Mouse (Mus musculus) gastrocnemius, postnatal 36 days (tissue): ENCODE data around the gene Tm4sf4. TPM values are rescaled to one million over a fixed set of nuclear protein-coding genes. Genes with fewer than 3 reads are reported as not detected.

Experiments used
- DNase-seq, 2 experiments: peaks; one replicate each; pipeline ENCODE4 v3.0.0; 2022
- intact Hi-C: fragments of 180-260 bp; cut with DNase I; formaldehyde crosslinking; loops from one replicate; pipeline ENCODE4 v1.15.1; 2025
- long read RNA-seq, 2 experiments: library from polyadenylated mRNA; stranded (forward); transcript quantifications; one replicate each; pipeline ENCODE4 v2.0.0; 2021
- total RNA-seq, 2 experiments: library from RNA; stranded (reverse); gene quantifications; 2 replicates each; pipeline ENCODE4 v1.2.3; 2021

Tm4sf4 gene
- not detected for total RNA-seq
- long read RNA-seq, experiment 1: 0 reads
- long read RNA-seq, experiment 2: 0 reads

DNA sequence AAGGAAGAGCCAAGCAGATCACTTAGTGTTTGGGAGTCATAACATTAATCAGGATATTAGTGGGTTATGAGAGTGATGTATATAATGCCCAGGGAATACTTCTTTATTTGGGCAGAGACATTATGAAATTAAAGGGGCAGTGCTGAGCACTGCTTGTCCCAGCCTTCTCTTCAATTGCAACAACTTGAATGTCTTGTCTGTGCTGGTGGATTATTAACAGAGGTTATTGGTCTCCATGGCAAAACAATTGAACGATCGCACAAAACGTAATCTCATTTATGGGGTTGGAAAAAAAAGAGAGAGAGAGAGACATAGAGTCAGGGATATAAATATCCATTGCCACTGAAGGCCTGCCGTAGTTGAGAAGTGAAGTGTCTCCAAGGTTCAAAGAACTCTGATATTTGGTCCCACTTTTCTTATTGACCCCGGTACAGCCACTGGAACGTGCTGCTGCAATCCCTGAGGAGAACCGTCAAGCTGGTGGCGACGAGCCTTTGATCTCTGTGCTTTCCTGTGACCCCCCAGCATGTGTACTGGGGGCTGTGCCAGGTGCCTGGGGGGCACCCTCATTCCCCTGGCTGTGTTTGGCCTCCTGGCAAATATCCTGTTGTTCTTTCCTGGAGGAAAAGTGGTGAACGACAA, at the start of gene Tm4sf4:
Gene Tm4sf4, plus strand, starts transcription at position 226 of the 642 bp plus-strand sequence.
- intact Hi-C loops: no loop called here

DNA sequence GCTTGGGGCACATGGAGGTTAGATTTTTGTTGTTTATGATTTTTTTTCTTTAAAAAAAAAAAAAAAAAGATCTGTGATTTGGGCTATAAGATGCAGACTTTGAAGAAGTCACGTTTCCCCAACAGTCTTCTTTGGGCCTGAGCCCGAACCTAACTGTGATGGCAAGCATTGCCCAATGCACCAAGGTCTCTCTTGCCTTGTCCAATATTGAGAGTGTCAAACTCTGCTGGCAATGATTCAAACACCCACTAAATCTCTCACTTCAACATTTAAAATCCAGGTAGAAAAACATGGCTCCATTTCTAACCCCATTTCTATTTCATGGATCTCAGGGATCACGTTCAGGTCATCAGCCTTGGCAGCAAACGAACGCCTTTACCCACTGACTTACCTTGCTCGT, 38.7 kb upstream of the Tm4sf4 start:
- intact Hi-C loops: no loop called here
- no peak for DNase-seq

More for the DNA sequence above, at the start of gene Tm4sf4:
- DNase-seq: no peak

DNA sequence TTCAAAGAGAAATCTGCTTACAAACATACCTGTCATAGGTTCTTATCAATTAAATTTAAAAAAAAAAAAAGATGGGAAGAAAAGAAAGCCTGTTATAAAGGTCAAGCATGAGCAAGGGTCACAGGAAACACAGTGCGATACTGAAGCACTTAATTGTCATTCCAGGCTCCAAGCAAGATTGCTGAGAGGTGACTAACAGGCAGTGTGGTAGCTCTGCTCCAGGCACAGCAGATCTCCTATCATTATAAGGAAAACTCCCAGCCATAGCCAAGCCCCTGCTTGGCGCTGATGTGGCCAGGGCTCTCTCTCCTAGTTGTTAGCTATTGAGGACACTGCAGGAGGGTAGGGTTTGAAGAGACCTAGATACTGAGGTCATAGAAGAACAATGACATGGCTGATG, 38.2 kb upstream of the Tm4sf4 start:
- intact Hi-C loops: no loop called here
- no peak for DNase-seq

DNA sequence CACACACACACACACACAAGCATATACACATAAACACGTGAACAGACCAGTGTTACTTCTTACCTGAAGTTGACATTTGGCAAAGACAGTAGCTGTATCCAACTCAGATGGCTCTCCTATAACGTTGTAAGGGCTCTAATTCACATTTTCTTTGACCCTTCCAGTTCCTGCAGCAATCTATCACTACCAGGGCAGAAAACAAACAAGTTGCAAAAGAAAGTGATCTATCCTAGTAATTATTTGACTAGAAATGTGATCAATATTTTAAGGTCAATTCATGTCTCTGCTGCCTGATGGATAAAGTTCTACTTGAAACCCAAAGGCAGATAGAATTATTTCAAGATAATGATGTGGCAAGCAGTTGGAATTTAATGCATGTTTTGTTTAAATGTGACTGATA, 37.5 kb upstream of the Tm4sf4 start:
- DNase-seq: no peak
- intact Hi-C loops: no loop called here

DNA sequence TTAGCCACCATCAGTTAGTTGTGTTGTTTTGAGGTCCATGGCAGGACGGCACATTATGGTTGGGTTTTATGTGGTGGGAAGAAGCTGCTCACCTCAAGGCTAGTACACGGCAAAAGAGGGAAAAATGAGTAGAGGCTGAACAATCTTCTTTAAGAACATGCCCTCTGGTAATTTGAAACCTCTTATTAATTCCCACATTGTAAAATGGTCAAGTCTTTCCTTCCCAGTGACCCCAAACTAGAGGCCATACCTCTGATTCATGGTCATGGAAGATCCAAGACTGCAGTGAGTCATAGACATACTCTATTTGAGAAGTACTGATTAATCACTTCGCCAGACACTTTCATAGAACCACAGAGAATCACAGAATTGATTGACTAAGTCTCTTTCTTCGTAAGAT, 13.6 kb upstream of the Tm4sf4 start:
- intact Hi-C loops: no loop called here
- DNase-seq: no peak

DNA sequence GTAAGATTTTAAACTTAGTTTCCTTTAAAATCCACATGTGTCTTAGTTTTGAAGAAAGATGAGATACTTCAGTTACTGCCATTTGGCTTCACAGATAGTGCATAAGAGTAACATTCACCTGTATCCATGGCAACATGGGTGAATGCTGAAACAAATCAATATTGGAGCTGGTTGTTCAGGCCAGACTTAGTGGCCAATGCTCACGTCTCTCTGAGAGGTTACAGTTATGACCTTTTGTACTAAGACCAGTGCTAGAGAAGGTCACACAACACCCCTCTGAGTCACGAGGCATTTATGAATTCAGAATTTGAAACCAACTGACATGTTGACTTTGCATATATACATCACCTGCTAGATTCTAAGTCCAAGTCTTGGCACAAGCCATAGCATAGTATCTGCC, 4.9 kb upstream of the Tm4sf4 start:
- DNase-seq: no peak
- intact Hi-C loops: no loop called here

DNA sequence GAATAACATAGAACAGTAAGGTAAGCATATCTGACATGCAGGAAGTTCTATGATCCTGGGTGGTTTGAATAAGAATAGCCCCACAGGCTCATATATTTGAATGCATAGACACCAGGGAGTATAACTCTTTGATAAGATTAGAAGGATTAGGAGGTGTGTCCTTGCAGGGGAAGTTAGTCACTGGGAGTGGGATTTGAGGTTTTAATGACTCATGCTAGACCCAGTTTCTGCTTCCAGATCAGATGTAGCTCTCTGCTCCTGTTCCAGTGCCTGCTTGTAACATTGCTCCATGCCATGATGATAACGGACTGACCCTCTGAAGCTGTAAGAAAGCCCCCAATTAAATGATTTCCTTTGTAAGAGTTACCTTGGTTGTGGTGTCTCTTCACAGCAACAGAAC, 4.5 kb upstream of the Tm4sf4 start:
- DNase-seq: no peak
- intact Hi-C loops: no loop called here

DNA sequence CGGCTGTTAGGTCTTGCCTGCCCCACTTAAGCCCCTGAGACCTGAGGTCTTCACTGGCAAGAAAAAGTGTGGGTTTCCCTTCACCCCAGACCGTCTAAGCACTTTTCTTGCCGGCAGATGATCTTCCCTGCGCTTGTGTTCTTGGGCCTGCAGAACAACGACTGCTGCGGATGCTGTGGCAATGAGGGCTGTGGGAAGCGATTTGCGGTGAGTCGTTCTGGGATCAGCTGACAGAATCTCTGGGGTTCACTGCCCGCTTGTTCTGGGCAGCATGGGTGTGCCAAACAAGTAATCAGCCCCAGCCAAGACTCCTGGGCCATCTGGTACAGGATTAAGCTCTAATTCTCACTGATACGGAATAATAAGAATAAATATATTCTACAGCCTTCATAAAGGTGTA, 1.2 kb downstream of the Tm4sf4 start:
- DNase-seq: no peak
- intact Hi-C loops: no loop called here

DNA sequence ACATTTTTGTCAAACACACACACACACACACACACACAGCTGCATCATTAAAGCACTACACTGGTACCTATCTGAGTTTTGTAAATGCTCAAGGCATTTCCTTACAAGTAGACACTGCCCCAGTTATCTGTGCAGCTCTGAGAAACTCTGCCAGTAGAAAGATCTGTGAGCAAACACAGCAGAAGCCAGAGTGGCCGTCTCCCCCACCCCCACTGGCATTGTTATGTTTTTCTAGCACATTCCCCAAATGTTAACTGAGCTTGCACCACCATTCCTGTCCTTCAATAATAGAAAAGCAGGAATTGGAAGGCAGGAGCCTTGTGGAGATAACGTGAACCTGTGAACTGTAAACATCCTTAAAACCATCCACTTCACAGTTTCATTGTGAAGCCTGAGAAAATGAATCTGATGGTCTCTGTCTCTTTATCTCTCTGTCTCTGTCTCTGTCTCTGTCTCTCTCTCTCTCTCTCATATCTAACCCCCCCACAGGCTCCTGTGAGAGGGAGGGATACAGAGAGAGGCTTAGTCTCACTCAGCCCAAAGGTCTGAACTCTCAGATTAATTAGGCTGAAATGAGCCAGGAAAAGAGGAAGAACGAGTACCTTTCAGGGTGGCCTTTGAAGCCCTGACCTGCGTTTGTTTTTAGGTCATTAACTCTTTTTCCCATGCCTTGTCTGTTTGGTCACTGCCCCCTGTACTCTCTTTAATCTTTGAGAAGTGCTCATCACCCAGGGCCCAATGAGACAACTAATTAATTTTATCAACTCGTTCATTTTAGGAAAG, 3.8 kb downstream of the Tm4sf4 start:
- intact Hi-C loops: no loop called here
- DNase-seq: no peak

DNA sequence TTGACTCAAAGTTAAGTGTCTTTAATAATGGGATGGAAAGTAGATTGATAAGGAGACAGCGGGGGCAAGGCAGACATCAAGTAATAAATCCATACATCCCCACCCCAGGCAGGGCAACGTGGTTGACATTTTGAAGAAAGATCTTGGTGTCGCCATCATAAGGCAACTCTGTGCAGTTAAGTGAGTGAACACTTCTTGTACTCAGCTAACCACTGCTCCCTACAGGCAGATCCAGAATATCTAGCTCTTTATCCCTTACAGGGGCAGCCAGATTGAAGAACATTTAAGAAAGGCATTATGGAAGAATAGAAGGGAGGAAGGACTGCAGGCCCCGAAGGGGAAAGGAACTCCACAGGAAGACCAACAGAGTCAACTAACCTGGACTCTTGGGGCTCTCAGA, 4.4 kb downstream of the Tm4sf4 start:
- intact Hi-C loops: no loop called here
- DNase-seq: no peak

DNA sequence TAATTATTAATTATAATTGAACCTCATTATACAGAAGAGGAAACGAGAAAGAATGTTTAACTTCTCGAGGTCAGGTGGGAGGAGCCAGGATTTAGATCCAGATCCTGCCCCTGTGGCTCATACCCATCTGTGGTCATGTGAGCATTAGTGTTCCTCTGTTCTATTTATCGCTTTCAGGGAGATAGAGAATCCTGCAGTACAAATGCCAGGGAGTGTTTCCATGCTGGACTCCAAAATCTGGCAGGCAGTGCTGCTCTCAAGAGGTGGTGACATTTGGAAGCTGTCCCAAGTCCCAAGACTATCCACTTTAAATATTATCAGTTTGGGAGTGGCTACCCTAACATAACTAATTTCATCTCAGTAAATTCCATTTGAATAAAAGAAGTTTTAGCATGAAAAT, 6.6 kb downstream of the Tm4sf4 start:
- intact Hi-C loops: no loop called here
- no peak for DNase-seq

DNA sequence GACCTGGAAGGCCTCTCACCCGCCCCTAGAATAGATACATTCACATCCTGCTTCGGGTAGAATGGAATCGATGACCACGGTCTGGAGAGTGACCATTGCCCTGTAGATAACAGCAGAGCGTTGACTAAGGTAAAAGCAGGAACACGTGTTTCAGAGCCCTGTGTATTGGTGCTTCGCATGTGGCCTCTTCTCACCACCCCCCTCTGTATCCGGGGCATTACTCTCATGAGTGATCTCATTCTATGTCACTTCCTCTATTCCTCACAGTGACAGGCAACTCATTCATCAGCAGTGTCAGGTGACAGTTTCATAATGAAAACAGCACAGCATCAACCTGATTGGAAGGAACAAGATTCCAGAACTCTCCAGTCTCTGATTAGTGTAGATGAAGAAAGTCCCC, 10.2 kb downstream of the Tm4sf4 start:
- intact Hi-C loops: no loop called here
- no peak for DNase-seq

DNA sequence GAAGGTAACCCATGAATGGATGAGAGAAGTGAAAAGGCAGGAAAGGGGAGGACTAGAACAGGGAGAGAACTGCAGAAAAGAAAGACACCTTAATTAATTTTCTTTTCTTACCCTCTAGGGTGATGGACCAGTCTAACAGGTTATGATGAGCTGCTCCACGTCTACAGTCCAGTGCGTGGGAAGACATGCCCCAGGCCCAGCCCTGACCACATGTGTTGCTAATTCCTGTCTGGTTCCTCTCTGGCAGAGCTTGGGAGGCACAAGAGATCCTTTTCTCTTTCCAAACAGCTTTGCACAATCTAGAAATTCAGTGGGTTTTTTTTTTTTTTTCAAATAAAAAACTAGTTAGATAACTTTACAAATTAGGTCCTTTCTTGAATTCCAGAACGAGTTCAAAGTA, 15.8 kb downstream of the Tm4sf4 start:
- intact Hi-C loops: no loop called here
- DNase-seq: no peak

DNA sequence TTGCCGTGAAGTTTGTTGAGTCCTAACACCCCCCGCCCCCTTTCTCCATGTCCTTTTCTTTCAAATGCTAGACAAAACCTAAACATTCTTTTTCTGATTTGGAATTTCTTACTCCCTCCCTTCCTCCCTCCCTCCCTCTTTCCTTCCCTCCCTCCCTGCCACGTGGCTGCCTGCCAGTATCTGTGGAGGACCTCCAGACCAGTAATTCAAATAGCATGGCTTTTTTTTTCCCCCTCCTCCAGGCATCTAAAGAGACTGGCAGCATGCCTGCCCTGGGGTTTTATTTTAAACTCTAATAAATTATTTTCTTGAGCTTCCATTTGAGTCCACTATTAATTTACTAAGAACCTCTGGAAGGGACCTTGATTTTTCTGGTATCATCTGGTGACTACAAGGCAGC, 20.6 kb downstream of the Tm4sf4 start:
- intact Hi-C loops: no loop called here
- DNase-seq: peak in 1 of 2 experiments; percentile 8

DNA sequence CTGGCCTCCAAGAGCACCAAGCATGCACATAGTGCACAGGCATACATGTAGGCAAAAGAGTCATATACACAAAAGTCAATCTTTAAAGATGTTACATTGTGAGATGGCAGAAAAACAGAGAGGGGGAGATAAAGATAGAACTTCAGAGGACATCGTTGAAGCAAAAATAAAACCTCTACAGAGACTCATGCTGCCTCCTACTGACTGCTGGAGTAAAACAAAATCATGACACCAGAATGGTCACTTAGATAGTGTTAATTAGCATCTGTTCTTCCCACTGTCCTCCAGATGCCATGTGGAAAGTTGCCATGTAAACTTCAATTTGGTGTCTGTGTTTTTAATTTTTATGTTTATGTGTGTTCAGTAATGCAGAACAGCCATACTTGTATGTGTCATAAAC, 22.8 kb downstream of the Tm4sf4 start:
- intact Hi-C loops: loop anchor here (2.0 kb wide), 1 partner anchor 179 kb away; no protein-coding TSS in a partner anchor
- no peak for DNase-seq

DNA sequence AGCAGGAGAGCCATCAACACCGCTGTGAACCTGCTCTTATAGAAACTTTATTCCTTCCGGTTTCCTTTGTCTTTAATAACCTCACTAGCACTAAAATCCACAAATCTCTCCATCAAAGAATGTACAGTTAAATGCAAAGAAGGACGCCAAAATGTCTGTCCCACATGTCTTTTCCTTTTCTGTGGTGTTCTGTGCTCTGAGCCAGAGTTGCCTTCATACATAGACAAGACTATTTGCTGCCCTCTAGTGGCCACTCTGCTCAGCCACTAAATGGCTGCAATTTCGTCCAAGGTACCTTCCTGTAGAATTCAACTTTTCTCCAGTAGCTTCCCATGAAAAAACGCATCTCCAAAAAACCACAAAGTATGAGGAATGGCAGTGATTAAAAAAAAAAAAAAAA, 23.3 kb downstream of the Tm4sf4 start:
- intact Hi-C loops: loop anchor here (2.0 kb wide), 1 partner anchor 180 kb away; no protein-coding TSS in a partner anchor
- DNase-seq: peak in 1 of 2 experiments; percentile 34

DNA sequence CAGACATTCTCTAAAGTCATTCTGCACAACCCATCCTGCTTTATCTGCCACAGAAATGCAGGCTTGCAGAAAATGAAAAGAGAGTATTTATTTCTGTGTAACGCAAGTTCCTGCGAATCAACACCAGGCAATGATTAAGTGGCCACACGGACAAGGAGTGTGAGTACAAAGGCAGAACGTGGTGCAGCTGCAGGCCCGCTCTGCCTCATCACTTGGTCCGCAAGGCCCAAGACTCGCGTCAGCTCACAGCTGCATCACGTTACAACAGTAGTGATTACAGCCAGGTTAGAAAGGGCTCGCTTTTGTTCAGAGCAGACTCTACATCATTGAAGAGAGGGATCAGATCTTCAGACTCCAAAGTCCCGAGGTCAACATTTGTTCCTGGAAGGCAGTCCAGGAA, 33.5 kb downstream of the Tm4sf4 start:
- intact Hi-C loops: no loop called here
- no peak for DNase-seq

DNA sequence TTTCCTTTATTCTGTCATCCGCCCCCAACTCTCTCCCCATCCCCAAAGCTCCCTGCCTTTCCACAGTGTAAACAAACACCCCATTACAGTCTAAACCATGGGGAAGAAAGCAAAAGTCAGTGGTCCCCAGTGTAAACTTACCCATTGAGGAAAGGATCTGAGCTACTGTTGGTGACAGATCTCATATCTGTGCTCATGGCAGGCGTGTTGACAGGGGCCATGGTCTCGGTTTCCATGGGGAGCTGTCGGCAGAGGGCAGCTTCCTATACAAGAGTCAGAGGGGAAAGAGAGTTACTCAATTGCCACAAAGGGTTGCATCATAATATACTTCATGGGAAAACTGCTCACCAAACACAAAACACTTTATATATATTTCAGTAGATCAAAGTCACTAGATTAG, 38.2 kb downstream of the Tm4sf4 start:
- no peak for DNase-seq
- intact Hi-C loops: no loop called here

DNA sequence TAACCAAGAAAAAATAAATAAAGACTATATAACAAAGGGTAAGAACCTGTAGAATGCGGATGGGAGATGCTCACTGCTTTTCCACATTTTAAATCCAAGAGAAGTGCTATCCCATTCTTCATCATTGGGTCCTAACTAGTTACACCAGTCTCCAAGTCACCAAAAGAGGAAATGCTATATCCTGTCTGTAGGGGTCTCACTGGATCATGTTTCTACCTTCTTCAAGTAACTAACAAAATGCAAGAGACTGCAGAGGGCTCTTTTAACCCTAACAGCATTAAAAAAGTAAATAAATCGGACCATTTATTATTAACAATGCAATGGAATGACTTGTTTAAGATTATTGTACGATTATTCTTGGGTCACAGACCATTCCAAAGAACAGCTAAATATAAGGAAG, 41.2 kb downstream of the Tm4sf4 start:
- intact Hi-C loops: no loop called here
- no peak for DNase-seq

DNA sequence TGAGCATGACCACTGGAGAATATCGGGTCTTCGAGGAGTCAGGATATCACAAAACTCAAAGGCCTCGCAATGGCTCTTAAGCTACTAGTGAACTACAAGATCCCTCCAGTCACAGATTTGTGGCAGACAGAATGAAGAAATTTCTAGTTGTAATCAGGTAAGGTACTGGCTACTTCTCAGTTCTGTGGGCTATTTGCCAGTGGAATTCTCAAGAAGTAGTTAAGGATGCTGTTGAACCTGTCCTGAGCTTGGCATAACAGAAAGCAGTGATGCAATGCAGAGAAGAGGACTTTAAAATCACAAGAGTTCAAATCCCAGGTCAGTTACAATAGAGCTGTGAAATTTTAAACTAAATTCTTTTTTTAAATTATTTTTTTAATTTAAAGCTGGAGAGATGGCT, 44.2 kb downstream of the Tm4sf4 start:
- intact Hi-C loops: no loop called here

DNA sequence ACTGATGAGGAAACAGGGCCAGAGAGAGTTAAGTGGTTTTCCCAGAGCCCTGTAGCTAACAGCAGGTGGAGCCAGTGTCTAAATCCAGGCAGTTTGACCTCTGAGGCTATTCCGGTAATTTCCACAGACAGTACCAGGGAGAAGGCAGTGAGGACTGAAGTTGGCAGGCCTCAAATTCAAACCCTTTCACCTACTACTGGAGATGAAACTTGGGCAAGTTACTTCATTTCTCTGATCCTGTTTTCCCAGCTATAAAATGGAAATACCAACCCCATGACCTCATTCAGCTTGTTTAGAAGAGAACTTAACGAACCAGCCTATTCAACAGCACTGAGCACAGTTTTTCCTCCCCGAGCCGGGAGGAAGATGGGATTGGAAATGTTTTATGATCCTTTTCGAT, 45.2 kb downstream of the Tm4sf4 start:
- peak in 1 of 2 experiments; percentile 47 for DNase-seq
- intact Hi-C loops: loop anchor here (2.0 to 5.0 kb wide), 4 partner anchors 37 to 154 kb away; partner anchors contain the start of gene Wwtr1

More for the DNA sequence above, 44.2 kb downstream of the Tm4sf4 start:
- DNase-seq: no peak
